Mouse (Mus musculus) 3T3-L1 (cell line): ENCODE data around the gene Gm13287.
"Not testable (repeated sequence)": the region's sequence is repeated elsewhere in the genome, so short reads cannot be mapped to it uniquely, and the experiment has no call there.

ENCODE experiments used
- DNase-seq: peaks from one replicate; pipeline ENCODE4 v3.0.0-alpha.2; 2015; ENCODE audit warnings: low read depth, low spot score

Gene Gm13287

GRCm38 (mm10) chr4:88802954-88803353, at the start of gene Gm13287:
TSS of gene Gm13287 (plus strand) at chr4:88803254.
- DNase-seq: not testable (repeated sequence)

GRCm38 (mm10) chr4:88754818-88755340, 48.2 kb upstream of the Gm13287 start, which contains the start of gene Gm13271:
TSS of gene Gm13271 (plus strand) at chr4:88754868.
- not testable (repeated sequence) for DNase-seq

- peak; percentile 17 for DNase-seq
Measured at GRCm38 (mm10) chr4:88756581-88757513, 46.2 kb upstream of the Gm13287 start.

- DNase-seq: not testable (repeated sequence)
Measured at GRCm38 (mm10) chr4:88757628-88758031, 45.4 kb upstream of the Gm13287 start.

- DNase-seq: not testable (repeated sequence)
Measured at GRCm38 (mm10) chr4:88758751-88759150, 44.3 kb upstream of the Gm13287 start.

GRCm38 (mm10) chr4:88759610-88760268, 43.3 kb upstream of the Gm13287 start, which contains the start of gene Gm13283:
TSS of gene Gm13283 (plus strand) at chr4:88760119.
- DNase-seq: peak; percentile 1

GRCm38 (mm10) chr4:88760431-88760830, 42.6 kb upstream of the Gm13287 start:
- DNase-seq: not testable (repeated sequence)

- not testable (repeated sequence) for DNase-seq
Measured at GRCm38 (mm10) chr4:88761776-88762175, 41.3 kb upstream of the Gm13287 start.

GRCm38 (mm10) chr4:88762341-88762740, 40.7 kb upstream of the Gm13287 start:
- DNase-seq: not testable (repeated sequence)

GRCm38 (mm10) chr4:88763384-88764018, 39.6 kb upstream of the Gm13287 start:
- peak; percentile 28 for DNase-seq

- DNase-seq: not testable (repeated sequence)
Measured at GRCm38 (mm10) chr4:88773534-88773933, 29.5 kb upstream of the Gm13287 start, which contains the start of gene Gm13290. TSS of gene Gm13290 (plus strand) at chr4:88773834.

GRCm38 (mm10) chr4:88776622-88777021, 26.4 kb upstream of the Gm13287 start, which contains the start of gene Gm13289:
TSS of gene Gm13289 (plus strand) at chr4:88776922.
- not testable (repeated sequence) for DNase-seq

- not testable (repeated sequence) for DNase-seq
Measured at GRCm38 (mm10) chr4:88779550-88779949, 23.5 kb upstream of the Gm13287 start, which contains the start of gene Gm13272. TSS of gene Gm13272 (plus strand) at chr4:88779850.

GRCm38 (mm10) chr4:88780320-88780719, 22.7 kb upstream of the Gm13287 start:
- not testable (repeated sequence) for DNase-seq

- DNase-seq: not testable (repeated sequence)
Measured at GRCm38 (mm10) chr4:88781831-88782230, 21.2 kb upstream of the Gm13287 start, which contains the start of gene Ifnz. TSS of gene Ifnz (plus strand) at chr4:88782131.

GRCm38 (mm10) chr4:88782335-88782734, 20.7 kb upstream of the Gm13287 start:
- DNase-seq: not testable (repeated sequence)

- not testable (repeated sequence) for DNase-seq
Measured at GRCm38 (mm10) chr4:88785409-88785808, 17.6 kb upstream of the Gm13287 start, which contains the start of gene Gm13276. TSS of gene Gm13276 (plus strand) at chr4:88785709.

- not testable (repeated sequence) for DNase-seq
Measured at GRCm38 (mm10) chr4:88788402-88788801, 14.7 kb upstream of the Gm13287 start, which contains the start of gene Gm13277. TSS of gene Gm13277 (plus strand) at chr4:88788632.

- not testable (repeated sequence) for DNase-seq
Measured at GRCm38 (mm10) chr4:88791250-88791649, 11.8 kb upstream of the Gm13287 start, which contains the start of gene Gm13278. TSS of gene Gm13278 (plus strand) at chr4:88791550.

- DNase-seq: not testable (repeated sequence)
Measured at GRCm38 (mm10) chr4:88793936-88794675, 8.9 kb upstream of the Gm13287 start, which contains the start of gene Gm13275. TSS of gene Gm13275 (plus strand) at chr4:88794487.
